Mouse (Mus musculus) right cerebral cortex, postnatal 25 days (tissue): ENCODE results near the gene Hs2st1.

ENCODE experiments used
- DNase-seq: peaks from one replicate; pipeline ENCODE4 v3.0.0; 2022

Hs2st1 gene

DNA sequence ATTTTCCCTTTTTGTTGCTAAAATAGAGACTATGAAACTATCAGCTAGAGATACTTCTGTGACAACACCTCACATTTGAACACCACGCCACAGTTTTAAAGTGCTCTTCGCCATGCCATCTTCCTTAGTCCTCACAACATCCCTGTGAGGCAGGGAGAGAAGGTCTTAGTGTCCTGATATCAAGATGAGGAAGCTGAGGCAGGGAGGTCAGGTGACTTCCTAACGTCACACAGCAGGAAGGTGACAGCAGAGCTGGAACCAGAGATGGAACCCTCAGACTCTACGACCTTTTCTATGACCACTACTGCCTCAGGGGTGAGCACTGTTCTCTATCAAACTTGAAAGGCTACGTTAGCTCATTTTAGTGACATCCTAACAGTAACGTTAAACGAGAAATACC lies 136.9 kb downstream of the Hs2st1 start:
- DNase-seq = no peak

DNA sequence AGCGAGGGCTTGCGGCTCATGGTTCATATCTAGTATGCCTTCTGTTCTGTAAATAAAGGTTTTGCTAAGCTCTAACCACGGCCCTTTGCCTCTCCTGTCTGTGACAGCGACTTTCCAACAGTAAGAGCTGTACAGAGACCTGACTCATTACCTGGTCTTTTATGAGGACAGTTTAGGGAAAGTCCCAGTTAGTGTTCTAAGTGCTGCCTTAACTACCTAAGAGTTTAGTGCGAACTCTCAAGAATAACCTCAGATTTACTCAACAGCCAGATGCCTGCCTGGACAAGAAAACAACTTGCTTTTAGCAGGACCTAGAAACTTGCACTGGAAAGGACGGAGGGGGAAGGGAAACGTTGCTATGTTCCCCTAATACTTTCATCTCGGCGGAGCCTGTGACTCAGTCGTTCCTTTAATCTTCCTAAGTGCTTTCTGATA lies 137.8 kb downstream of the Hs2st1 start:
- DNase-seq = no peak

DNA sequence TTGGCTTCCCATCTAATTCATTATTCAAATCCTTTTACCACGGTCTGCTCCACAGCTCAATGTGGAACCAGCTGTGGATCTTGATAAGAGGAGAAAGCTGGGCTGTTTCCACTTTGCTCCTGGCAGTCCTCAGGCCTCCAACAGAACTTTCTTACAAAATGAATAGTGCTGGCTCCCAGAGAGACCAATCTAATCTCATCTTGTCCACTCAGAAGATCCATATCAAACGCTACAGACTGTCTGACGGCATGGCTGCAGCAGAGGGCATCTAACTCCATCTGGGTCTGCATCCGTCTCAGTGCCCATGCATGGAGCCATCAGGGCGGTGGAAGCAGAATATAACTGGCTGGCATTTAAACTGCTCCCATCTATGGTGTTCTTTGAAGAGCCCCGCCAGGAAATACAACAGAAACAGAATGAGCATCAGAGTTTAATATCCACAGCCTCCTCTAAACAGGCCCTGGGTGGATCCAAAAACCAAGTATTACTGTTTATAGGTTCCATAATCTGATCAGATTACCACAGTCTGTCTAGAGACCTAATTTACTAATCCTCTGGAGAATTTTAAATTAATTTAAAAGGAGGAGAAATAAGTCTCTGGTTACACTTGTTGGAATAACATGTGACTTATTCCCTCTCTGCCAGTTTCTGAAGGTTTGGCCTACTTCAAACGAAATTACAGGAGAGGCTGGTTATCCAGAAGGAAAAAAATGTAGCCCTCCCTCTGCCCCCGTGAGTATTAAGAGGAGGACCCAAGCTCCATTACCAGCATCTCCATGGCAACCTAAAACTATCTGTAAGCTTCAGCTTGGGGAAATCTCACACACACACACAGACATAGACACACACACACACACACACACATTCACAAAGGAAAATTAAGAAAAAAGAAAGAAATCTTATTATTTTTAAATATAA lies 141.2 kb downstream of the Hs2st1 start:
- DNase-seq = no peak

DNA sequence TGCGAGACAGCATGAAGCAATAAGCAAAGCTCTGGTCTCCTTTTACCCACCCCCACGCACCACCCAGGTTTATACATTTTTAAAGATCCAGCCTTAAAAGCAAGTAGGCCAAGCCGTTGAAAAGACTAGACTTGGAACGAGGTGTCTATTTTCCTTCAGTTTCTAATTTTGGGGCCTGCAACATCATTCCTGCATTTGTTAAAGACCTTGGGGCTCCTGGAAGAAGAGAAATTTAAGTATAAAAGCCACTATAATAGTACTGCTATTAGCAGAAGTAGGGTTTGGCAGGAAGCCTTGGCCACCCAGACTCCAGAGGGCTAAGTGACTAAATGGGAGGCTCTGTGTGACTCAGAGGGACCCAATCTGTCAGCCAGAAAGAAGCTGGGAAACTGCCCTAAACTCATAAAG lies 144.9 kb downstream of the Hs2st1 start:
- DNase-seq = peak; percentile 70

DNA sequence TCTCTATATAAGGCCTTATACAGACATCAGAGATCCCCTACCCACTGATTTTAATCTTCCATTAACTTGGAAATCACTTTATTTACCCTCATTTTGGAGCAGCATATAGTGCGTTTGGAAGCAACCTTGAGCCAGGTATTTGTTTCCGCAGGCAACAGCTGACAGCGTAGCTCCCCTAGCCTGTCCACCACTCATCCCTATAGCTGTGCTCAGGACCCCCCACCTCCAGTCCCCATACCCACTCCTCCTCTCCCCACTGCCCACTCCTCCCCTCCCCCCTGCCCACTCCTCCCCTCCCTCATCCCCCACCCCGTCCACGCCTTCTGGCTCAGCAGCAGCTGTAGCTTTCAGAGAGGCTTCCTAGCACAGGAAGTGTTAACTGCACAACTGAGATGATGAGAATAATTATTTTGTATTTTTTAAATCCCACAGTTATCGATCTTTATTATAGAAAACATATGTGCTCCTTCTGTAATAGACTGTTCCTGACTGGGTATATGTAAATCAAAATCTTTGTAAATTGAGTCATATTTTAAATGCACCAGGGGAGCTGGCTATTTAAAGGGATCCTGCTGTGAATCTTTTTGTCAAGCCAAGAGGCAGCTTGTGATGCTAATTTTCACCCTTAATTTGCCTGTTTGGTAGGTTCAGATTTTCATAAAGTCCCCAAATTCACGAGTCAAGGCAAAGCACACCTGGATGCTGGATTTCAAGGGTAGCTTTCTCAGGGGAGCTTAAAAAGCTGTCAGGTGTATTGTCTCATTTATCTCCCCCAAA lies 148.4 kb downstream of the Hs2st1 start:
- DNase-seq = no peak

DNA sequence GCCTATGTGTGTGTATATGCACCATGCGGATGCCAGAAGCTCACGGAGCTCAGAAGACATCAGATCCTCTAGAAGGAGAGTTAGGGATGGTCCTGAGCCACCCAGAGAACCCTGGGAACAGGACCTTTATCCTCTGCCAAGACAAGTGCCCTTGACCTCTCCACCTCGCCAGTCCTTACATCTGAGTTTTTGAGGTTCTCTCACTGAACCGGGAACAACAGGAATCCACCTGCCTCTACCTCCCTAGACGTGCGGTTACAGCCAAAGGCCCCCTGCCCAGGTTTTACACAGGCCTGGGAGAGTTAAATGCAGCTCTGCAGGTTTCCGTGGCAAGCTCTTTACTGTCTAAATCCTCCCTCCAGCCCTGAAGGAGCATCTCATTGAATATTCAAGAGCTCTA lies 156.2 kb downstream of the Hs2st1 start:
- no peak for DNase-seq

DNA sequence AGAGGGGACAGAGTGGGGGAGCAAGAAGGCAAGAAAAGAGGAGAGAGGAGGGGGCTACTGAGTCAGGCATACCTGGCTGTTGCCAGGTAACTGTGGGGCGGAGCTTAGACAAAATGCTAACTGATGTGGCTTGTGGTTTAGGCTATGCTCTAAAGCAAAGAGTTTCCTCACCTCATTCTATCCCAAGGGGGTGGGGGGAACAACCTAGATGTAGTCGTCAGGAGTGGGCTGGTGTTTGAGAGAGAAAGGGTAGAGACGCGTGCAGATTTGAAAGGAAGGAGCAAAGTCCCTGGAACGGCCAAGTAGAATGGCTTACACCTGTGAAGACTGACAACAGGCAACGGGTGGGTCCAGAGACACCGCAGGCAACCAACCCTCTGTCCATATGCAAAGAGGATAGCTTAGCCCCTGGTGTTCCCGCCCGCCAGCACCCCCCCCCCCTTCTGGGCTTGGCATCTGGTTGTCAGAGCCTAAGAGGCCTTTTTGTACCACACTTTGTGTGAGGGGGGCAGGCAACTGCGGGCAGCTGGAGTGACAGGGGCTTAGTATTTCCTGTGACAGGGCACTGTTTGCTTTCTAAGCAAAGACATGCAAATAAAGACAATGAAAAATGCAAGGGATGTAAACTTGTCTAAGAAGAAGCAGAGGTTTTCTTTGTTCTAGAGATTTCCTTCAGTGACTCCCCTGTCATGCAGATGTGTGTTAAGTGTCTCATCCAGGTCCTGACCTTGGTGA lies 157.3 kb downstream of the Hs2st1 start:
- DNase-seq = no peak

DNA sequence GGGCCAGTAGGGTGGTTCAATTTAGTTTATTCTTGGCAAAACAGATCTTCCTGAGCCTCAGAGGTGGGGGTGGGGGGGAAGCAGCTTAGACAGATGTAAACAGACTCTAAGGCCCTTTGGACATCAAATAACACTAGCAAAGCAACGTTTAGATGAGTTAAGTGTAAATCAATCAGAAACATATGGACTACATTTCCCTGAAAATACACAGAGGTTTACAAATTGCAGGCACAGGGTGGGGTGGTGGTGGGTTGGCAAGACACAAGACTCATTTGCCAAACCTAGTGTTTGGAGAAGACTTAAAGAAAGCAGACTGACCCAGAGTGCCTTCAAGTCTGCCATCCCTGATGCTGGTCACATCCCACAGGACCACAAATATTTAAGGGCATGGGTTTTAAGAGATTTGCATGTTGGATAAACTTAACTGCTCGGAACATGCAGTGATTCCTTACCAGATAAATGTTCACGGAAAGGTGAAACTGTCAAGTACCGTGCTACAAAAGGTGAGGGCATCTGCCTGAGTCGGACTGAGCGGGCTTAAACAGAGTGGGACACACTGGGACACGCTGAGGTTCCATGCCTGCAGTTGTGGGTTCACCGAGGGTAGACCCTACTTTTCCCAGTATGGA lies 158.2 kb downstream of the Hs2st1 start:
- DNase-seq = no peak

DNA sequence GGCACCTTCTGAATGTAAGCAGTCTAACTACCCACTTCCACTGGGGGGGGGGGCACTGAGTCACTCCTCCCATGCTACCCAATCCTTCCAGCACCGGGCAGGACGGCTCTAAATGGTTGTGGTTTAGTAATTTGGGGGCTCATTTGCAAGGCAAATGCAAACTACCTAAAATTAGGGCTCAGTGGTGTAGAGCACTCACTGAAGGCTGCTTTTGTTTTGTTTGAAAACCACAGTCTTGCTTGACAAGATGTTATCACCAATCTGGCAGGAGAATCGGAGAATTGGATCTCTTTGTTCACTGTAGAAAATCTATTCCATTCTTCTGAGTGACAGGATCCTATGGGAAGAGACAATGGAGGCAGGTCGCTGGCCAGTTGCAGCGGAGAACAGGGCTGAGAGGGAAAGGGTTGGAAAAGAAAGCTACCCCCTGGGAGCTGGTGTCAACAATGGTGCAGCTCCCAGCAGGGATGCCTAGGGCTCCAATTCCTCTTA lies 158.9 kb downstream of the Hs2st1 start:
- DNase-seq = no peak

DNA sequence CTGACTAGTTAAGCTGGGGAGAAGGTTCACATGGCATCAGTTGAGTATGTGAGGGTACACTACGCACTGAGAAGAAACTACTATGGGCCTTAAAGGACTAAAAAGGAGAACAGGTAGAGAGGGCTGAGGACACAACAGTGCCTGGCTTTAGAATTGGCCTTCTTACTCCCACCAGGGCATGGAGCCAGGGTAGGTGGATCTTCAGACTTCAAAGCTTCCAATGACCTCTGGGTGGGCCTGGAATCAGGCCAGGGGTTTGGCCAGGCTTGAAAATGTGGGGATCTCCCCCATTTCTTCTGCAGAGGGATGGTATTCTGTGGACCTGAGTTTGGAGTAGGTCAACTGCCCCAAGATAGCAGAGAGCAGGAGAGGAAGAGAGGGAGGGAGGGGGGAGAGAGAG lies 161.0 kb downstream of the Hs2st1 start:
- DNase-seq = no peak

DNA sequence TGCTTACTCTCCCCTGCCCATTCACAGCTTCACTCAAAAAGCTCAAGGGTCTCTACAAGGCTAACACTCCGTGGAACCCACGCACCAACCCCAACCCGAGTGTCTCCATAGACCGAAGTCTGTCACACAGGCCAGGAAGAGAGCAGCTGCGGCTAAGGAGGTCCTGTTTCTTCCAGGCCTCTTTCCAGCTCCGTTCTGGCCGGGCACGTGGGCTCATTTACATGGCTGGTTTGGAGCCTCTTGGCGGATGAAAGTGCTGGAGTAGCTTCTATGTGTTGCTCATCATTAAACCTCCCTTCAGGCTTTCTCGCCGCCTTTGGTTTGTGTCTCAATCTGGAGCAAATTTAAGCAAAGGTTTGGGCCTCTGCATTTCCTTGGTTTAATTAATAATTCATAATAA lies 164.7 kb downstream of the Hs2st1 start:
- no peak for DNase-seq

DNA sequence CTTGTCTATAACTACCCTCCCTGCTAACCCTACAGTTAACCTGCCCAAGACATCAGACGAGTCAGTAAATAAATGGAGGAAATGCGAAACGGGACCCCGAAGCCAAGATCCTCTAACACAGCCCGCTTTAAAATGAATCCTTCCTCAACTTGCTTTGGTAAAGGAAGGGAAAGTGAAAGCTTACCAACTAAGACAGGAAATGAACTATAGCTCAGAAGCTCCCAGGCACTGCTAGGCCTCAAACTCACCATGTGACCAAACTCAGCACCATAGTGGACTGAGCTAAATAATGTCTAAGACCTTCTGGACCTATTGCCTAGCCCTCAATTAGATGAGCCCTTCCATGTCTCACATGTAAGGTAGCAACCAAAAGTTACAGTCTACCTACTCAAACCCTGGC lies 168.7 kb downstream of the Hs2st1 start:
- DNase-seq = no peak

DNA sequence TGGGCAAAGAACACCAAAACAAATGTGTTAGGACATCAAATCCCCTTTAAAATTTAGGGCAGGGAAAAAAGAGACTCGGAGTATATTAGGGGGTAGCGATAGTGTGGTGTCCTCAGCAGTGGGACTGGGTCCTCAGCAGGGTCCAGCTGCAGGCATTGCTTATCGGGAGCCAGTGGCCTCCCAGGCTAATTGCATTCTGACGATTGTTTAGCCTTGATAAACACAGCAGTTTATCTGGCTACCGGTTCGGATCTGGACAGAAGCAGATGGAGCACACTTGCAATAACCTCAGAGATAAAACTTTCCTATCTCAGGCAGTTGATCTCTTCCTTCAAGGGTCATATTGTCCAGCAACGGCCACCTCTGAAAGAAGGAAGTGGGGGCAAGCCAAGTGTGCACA lies 169.1 kb downstream of the Hs2st1 start:
- no peak for DNase-seq

DNA sequence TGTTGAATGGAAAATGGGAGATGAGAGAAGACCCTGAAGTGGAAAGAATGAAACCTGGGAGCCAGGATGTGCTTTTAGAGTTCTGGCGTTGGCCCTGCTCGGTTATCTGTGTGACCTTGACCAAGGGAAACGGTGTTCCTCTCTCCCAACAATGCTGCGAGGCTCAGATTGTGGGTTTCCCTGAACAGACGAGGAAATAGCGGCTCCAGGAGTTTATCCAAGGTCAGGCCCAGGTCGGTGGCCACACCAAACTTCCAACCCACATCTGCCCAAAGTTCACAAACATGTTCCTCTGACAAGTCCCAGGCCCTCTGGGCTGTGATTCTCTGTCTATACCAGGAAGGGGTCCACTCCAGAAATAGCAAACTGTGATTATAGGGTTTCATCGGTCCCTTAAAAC lies 169.6 kb downstream of the Hs2st1 start:
- no peak for DNase-seq

DNA sequence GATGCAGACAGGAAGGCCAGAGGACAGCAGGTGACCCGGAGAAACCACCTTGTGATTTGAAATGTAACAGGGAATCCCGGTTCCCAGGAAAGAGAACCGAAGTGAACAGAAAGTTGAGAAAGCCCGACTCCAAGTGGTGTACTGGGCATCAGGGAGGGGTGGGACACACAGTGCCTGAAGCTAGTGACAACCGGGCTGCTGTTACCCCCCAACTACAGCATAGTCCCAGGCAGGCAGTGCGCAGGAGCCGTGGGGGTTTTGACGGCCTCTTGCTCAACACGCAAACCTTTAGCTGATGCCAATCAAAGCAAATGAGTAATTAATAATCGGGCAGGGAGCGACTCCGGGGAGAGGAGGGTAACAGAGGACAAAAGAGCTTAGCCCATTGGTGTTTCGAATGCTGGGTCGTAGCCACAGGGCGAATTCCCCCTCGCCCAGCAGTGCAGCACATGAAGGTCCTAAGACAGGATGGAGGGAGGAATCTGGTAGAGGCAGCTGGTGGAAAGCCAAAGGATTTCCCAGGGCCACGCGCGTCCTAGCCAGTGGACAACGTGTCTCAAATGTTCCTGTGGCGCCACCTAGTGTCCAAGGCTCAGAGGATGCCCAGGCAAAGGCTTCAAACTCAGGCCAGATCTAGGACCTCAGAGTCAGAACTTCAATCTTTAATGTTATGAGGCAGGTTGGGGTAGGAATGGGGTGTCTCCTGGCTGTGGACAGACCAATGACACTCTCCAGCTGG lies 170.5 kb downstream of the Hs2st1 start:
- DNase-seq = peak; percentile 85

DNA sequence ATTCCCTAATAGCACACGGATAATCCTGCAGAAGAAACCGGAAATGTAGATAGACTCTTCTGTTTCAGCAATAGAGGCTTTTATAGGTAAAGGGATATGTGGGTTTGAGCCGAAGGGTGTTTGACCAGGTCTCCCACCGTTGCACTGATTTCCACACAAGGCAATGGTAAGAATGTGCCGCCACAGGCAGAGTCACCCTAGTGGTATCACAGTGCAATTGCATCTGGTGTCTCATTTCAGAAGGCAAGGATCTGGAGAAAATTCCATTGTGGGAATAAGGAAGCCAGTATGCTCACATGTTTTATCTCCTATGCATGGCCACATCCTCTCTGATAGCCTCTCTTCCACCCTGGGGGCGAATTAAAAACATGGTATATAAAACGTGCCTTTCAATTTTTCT lies 171.8 kb downstream of the Hs2st1 start:
- DNase-seq = no peak

DNA sequence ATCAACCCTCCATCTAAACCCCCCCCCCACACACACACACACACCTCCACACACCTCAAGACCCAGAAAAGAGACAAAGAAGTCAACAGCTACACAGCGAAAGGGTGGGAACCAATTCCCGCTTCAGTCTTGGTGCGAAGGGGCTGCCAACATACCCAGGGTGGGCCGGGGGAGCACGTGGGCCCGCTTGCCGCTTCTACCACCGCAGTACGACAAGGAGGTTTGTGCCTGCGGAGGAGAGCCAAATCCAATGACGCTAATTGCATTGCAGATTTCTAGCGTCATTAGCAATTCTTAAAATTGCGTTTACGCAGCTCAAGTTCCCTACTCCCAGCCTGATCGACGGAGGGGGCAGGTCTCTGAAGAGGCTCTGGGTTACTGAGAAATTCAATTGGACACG lies 173.5 kb downstream of the Hs2st1 start:
- no peak for DNase-seq

DNA sequence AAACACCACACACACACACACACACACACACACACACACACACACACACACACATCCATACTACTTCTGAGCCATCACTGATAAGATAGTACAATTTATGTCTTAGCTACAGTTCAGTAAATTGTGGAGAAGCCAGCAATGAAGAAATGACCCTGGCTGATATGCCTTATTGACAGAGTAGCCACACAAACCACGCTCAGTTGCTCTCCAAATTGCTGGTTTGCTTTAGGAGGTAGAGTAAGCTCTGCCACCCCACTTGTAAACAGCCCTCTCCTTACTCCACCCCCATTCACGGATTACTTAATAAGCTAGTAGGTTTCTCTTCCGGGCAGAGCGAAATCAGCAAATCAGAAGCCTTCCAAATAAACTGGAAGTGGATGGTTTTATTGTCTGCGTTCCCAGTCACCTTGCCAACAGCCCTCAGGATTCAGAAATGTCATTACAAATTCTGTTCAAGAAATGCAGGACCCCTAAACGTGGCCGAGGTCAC lies 175.5 kb downstream of the Hs2st1 start:
- no peak for DNase-seq

DNA sequence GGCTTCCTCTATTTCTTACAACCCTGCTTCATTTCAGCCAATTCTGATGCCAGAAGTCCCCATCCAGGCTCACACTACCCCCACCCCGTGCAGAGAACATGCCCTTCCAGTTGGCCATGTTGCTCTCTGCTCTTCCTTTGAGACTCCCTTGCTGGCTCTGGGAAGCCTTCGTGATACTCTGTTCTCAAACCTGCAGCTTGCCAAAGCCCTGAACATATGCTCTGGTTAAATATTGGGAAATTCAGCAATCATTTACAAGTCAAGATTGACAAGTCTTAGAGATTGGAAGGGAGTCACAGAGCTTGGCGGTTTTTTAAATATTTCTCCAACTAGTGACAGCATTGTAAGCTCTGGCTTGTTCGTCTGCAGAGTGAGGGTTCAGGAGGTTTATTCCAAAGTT lies 183.5 kb downstream of the Hs2st1 start:
- DNase-seq = no peak

DNA sequence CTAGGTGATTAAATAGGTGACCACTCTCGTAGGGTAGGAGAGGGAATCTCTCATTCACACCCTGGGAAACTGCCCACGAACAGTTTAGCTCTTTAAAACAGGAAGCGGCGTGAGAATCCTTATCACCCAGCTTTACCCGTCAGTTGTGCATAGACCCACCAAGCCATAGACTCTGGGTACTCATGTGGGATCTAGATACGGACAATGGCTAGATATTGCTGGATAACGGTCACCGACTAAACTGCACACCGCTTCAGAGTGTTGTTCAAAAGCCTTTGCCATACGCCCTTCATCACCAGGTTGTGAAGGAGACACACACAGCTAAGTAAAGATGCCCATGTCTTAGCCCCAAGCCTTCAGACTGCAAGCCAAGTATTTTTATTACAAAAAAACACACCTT lies 185.3 kb downstream of the Hs2st1 start:
- no peak for DNase-seq

DNA sequence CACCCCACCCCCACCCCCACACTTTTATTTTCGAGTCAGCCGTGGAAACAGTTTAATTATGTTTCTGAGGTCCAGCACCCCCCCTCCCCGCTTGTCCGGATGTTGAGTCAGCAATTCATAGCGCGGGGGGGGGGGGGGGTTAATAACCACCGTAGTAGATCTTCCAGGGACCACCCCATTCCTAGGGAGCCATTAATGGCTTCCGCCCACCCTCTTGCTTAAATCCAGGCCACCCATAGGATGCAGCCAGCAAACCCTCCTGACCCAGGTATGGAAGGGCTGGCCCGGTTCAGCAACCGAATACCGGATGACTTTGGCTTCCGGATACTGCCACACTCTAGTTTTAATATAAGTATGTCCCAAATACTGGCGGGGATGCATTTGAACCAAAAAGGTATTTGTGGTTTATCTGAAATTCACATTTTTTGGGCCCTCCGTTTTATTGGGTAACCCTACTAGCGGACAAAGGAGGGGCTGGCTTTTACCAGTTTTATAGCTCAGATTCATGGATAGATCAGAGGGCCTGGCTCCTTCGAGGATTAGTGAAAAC lies 188.5 kb downstream of the Hs2st1 start:
- DNase-seq = no peak

DNA sequence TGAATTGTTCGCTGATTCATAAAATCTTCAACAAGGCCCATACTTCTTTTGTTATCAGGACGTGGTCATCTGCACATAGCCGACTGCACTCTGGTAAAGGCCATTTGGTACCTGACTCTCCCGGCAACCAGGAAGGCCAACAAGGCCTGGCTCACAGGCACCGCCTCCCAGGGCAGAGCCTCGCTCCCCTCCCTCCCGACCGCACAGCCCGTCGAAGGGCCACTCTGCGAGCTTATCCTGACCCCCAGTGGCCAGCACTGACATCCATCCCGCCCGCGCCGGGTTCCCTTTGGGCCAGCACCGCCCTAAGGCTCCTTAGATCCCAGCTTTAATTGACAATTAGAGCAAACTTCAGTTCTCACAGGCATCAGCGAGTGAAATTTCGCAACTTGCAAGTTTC lies 189.1 kb downstream of the Hs2st1 start:
- peak; percentile 54 for DNase-seq
